Mouse (Mus musculus) limb, embryonic 14.5 days (tissue): ENCODE results near the gene Klhl12. TPM values are rescaled to one million over a fixed set of nuclear protein-coding genes. Genes with fewer than 3 reads are reported as not detected.
"Not testable (repeated sequence)": the region's sequence is repeated elsewhere in the genome, so short reads cannot be mapped to it uniquely, and the experiment has no call there.

Source experiments
- ATAC-seq: fragments of 200-750 bp; cut with Nextera tagmentation; 2 replicates; pipeline ENCODE4 v1.8.0; 2017; ENCODE audit warnings: low read depth, moderate number of reproducible peaks, moderate TSS enrichment; ENCODE audit not compliant: low FRiP score
- DNase-seq: peaks from one replicate; pipeline ENCODE4 v3.0.0-alpha.2; 2015; ENCODE audit warnings: low spot score
- H3K27ac ChIP-seq: fragments of 300-500 bp; sonication (generic); replicated peaks from 2 replicates; pipeline ENCODE4 v1.5.1; 2014; ENCODE audit warnings: low read depth, mild to moderate bottlenecking, low read length, moderate library complexity, mixed read lengths
- H3K27me3 ChIP-seq: fragments of 300-500 bp; sonication (generic); 2 replicates; pipeline ENCODE4 v1.6.1; 2014; ENCODE audit warnings: low read length, mixed read lengths; ENCODE audit not compliant: control insufficient read depth, insufficient read depth
- H3K36me3 ChIP-seq: fragments of 300-500 bp; sonication (generic); 2 replicates; pipeline ENCODE4 v1.6.1; 2014; ENCODE audit warnings: mild to moderate bottlenecking, low read length, moderate library complexity, mixed read lengths; ENCODE audit not compliant: control insufficient read depth, insufficient read depth
- H3K4me1 ChIP-seq: fragments of 300-500 bp; sonication (generic); 2 replicates; pipeline ENCODE4 v1.6.1; 2014; ENCODE audit warnings: antibody characterized with exemption, low read length, mixed read lengths; ENCODE audit not compliant: control insufficient read depth, insufficient read depth
- H3K4me2 ChIP-seq: fragments of 300-500 bp; sonication (generic); replicated peaks from 2 replicates; pipeline ENCODE4 v1.6.1; 2014; ENCODE audit warnings: low read depth, mild to moderate bottlenecking, low read length, moderate library complexity; ENCODE audit not compliant: severe bottlenecking
- H3K4me3 ChIP-seq: fragments of 300-500 bp; sonication (generic); replicated peaks from 2 replicates; pipeline ENCODE4 v1.5.1; 2014; ENCODE audit warnings: low read length
- H3K9ac ChIP-seq: fragments of 300-500 bp; sonication (generic); 2 replicates; pipeline ENCODE4 v1.6.1; 2014; ENCODE audit warnings: mild to moderate bottlenecking, low read depth, low read length, moderate library complexity; ENCODE audit not compliant: severe bottlenecking
- H3K9me3 ChIP-seq: fragments of 300-500 bp; sonication (generic); 2 replicates; pipeline ENCODE4 v1.6.1; 2016; ENCODE audit warnings: low read length; ENCODE audit not compliant: control insufficient read depth
- POLR2A ChIP-seq: fragments of 200-500 bp; IDR thresholded peaks from 2 replicates; pipeline ENCODE4 v1.8.0; 2012; ENCODE audit warnings: inconsistent platforms, mild to moderate bottlenecking, moderate library complexity, borderline replicate concordance; ENCODE audit not compliant: insufficient read depth, insufficient read length; ENCODE audit errors: extremely low read depth
- WGBS: fragments of 180-500 bp; shearing (Covaris S2); extraction: QIAGEN DNeasy Blood & Tissue Kit; methylation state at CpG from one replicate; pipeline ENCODE4 v1.1.7; 2014; 5-methylcytosine and 5-hydroxymethylcytosine counted together
- polyA plus RNA-seq, 2 experiments: library from polyadenylated mRNA; depleted of rRNA in 1 of 2; stranded (reverse) in 1 of 2; unstranded in 1 of 2; fragments of >200 nt; fragmentation: Nextera tagmentation in 1 of 2; extraction: Ambion mirVana in 1 of 2; gene quantifications; 2 replicates each; pipeline versions ENCODE4 v1.2.1 to v1.2.3; 2012 to 2014

The Klhl12 gene
- polyA plus RNA-seq, 2 experiments = 19.3 to 21.6 TPM

- no peak overlapping the region for H3K4me2 ChIP-seq
- H3K36me3 ChIP-seq = no peaks in the 10 kb centered on the region
- no peak overlapping the region for H3K27ac ChIP-seq
- H3K27me3 ChIP-seq = peaks cover 5% of the 10 kb centered on the region; the same call in 1 of the 2 replicates
- H3K4me3 ChIP-seq = no peak overlapping the region
- WGBS = 10% methylated on average over 7 of the region's 7 CpGs
- DNase-seq (peak; percentile 92), ATAC-seq (0 out of 2 replicates have a peak, but pooled peaks have one; percentile 35)
- H3K9ac ChIP-seq = no peak overlapping the region
- H3K4me1 ChIP-seq = peaks cover 19% of the 10 kb centered on the region
- TF ChIP-seq POLR2A = no peak
- no peaks in the 10 kb centered on the region for H3K9me3 ChIP-seq
Observed at GRCm38 (mm10) chr1:134518677-134519076, 63.3 kb downstream of the Klhl12 start.

DNA sequence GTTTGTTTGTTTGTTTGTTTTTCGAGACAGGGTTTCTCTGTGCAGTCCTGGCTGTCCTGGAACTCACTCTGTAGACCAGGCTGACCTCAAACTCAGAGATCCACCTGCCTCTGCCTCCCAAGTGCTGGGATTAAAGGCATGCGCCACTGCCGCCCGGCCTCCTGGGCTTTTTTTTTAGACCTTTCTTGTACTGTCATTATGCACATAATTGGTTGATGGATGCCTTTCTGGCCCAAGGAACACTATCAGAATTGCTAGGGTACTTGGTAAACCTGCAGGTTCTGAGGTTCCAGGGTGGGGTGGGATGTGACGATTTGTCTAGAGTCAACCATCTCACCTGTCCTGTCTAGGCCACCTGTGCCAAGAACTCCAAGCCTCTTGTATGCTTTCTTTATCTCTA, 63.9 kb downstream of the Klhl12 start:
- not testable (repeated sequence) for DNase-seq, H3K4me2 ChIP-seq, H3K36me3 ChIP-seq, H3K27me3 ChIP-seq, H3K4me3 ChIP-seq, H3K9ac ChIP-seq, ATAC-seq, H3K27ac ChIP-seq, H3K9me3 ChIP-seq
- WGBS = 91% methylated on average over 5 of the region's 5 CpGs
- H3K4me1 ChIP-seq = peaks cover 19% of the 10 kb centered on the region

DNA sequence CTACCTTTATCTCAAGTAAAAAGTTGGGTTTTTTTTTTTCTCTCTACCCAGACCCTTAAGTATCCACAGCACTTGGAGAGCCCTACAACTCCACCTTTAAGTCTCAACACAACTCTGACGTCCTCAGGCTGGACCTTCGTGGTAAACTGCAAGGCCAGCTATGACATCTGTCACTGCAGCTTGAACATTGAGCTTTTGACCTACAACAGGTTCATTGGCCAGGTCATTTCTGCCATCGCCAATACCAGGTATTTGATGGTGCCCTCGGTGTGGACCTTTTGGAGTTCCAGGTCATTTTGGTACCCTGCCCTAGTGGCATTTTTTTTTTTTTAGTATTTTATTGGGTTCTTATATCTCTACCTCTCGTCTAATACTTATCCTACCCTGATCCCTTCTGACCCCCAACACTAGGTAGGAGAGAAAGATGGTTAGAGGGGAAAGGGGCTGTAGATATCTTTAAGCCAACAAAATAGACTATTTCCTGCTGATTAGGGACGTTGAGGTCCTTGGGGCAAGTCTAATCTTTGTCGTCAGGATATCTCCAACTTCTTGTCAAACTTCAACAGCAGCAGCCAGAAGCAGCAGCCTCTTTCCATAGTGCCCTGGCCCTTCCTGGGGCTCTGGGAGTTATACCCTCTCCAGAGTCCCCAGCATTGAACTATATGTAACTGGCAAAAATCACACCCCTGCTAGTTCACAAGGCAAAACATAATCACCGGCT, 64.8 kb downstream of the Klhl12 start:
- no peak overlapping the region for H3K4me2 ChIP-seq
- peaks cover 19% of the 10 kb centered on the region for H3K4me1 ChIP-seq
- TF ChIP-seq POLR2A = no peak
- no peaks in the 10 kb centered on the region for H3K36me3 ChIP-seq
- no peak overlapping the region for H3K9ac ChIP-seq
- ATAC-seq (no peak), DNase-seq (no peak)
- WGBS = 74% methylated on average over 8 of the region's 8 CpGs
- no peaks in the 10 kb centered on the region for H3K27me3 ChIP-seq
- no peak overlapping the region for H3K27ac ChIP-seq
- H3K9me3 ChIP-seq = no peaks in the 10 kb centered on the region
- no peak overlapping the region for H3K4me3 ChIP-seq

DNA sequence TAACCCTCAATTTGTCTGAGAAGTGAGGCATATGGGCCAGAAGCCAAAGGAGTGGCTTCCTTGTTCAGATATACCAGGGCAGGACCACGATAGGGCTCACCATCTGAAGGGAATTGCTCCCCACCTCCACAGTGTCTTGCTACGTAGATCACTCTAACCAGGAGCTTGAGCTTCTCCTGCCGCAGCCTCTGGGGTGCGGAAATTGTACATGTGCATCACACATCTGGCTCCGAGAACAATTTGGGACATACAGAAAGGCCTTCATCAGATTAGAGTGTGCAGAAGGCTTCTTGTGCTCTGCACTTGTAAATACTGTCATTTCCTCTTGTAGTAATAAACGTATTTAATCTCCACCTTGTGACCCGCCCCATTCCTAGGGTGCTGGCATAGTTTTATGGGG, 65.8 kb downstream of the Klhl12 start:
- no peaks in the 10 kb centered on the region for H3K9me3 ChIP-seq
- 69% methylated on average over 7 of the region's 7 CpGs for WGBS
- H3K27me3 ChIP-seq = no peaks in the 10 kb centered on the region
- no peak overlapping the region for H3K9ac ChIP-seq
- TF ChIP-seq POLR2A = no peak
- H3K4me3 ChIP-seq = no peak overlapping the region
- peaks cover 14% of the 10 kb centered on the region for H3K4me1 ChIP-seq
- H3K4me2 ChIP-seq = no peak overlapping the region
- DNase-seq (no peak), ATAC-seq (no peak)
- no peaks in the 10 kb centered on the region for H3K36me3 ChIP-seq
- H3K27ac ChIP-seq = no peak overlapping the region

DNA sequence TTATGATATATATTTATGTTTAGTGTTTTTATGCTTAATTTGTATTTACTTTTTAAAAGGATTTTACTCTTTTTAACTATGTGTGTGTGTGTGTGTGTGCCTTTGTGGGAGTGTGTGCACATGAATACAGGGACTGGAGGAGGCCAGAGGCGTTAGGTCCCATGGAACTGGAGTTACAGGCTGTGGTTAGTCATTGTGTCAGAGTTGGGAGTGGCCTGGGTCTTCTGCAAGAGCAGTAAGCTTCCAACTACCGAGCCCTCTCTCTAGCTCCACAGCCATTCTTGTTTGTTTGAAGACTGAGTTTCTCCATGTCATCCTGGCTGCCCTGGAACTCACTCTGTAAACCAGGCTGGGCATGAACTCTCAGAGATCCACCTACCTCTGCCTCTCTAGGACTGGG, 67.0 kb downstream of the Klhl12 start:
- Histone ChIP-seq H3K4me1 (peaks cover 3% of the 10 kb centered on the region; the same call in 1 of the 2 replicates), H3K9me3 (no peaks in the 10 kb centered on the region), H3K4me3 (no peak overlapping the region), H3K4me2 (no peak overlapping the region), H3K36me3 (no peaks in the 10 kb centered on the region), H3K9ac (no peak overlapping the region), H3K27ac (no peak overlapping the region), H3K27me3 (no peaks in the 10 kb centered on the region)
- DNase-seq (no peak), ATAC-seq (no peak)
- no peak for TF ChIP-seq POLR2A
- WGBS = 56% methylated on average over 2 of the region's 2 CpGs

DNA sequence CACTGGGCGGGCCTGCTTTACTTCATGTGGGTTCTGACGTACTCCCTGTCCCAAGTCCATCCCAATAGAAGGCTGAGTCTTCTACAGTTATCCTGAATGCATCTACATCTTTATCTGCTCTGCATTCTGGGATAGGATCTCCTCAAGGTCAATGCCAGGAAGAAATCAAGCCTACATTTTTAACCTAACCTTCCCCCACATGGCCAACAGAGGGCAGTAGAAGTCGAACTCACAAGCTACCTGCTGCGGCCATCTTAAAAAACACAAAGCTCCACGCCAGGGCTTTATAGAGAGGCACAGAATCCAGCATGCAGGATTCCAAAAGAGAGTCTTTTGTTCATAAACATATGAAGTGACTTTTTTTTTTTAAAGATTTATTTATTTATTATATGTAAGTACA, 69.1 kb downstream of the Klhl12 start:
- Histone ChIP-seq H3K9ac (no peak overlapping the region), H3K36me3 (no peaks in the 10 kb centered on the region), H3K4me3 (no peak overlapping the region), H3K27me3 (no peaks in the 10 kb centered on the region), H3K4me1 (no peaks in the 10 kb centered on the region), H3K9me3 (no peaks in the 10 kb centered on the region), H3K4me2 (no peak overlapping the region), H3K27ac (no peak overlapping the region)
- DNase-seq = no peak
- TF ChIP-seq POLR2A = no peak
- ATAC-seq = no peak
- WGBS = 72% methylated on average over 5 of the region's 5 CpGs
